Mouse (Mus musculus) inflammation-experienced regulatory T-cells, adult 16 weeks (primary cell): ENCODE measurements around the gene Tmem9. TPM values are rescaled to one million over a fixed set of nuclear protein-coding genes. Genes with fewer than 3 reads are reported as not detected.

ENCODE experiments used
- polyA plus RNA-seq: library from polyadenylated mRNA; unstranded; fragments of 100-300 nt; shearing (Covaris generic); gene quantifications from one replicate; pipeline ENCODE4 v1.2.1, GENCODE M21; 2017

The Tmem9 gene
- polyA plus RNA-seq: 41.1 TPM

DNA sequence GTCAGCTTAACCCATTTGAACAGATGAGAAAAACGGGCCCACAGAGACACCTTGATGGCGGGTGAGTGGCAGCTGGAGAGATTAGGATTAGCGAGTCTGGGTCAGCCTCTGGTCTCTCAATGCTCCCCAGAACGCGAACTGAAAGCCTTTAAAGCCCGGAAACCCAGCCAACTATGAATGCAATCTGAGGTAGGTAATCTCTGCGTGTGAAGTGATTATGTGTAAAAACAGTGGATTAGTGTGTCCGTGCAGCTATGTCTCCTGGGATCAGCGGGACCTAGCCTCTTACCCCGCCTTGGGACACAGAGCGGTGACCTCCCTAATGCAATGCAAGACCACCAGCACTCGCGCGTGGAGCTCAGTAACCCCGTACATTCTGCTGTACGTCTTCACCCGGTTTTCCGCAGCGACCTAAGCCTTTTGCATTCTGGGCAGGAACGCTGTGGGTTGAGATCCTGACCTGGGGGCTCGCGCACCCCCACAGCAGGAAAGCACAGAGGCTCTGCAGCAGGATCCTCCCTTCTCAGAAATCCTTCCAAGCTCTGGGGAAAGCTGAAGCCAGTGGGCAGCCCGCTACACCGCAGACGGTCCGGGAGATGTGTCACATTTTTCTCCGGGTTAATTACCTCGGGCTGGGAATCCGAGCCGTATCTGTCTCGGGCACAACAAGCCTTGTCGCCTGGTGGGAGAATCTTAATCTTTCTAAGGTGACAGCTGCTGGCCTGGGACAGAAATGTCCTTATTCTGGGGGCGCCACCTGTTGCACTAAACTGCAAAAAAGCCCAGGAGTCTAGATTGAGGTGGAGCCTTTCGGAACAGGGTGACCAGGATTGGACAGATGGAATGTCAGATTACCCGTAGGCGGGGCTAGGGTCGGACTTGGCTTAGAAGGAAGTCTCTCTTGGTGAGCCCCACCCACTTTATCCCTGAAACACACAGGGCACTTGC, at the start of gene Tmem9:
TSS of gene Tmem9 (plus strand) at position 940 of the 948 bp plus-strand sequence.

DNA sequence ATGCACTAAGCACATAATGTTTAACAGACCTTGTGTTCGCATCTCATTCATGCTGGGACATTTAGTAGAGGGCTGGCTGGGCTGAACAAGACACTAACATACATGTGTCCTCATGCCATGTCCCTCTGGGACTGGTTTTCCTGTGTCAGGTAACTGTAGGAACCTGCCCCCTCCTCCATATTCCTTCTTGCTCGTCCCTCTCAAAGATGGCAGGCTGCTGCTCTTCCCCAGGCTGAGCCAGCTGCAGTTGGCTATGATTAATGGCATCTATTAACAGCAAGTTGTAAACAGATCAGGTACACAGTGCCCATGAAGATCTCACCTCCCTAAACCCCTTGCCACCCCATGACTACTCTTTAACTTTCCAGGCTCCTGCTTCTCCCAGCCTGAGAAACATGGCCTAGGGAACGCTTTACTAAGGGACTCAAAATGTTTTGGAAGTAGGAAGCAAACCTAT, 1.6 kb upstream of the Tmem9 start, which contains the start of gene Igfn1:
TSS of gene Igfn1 (minus strand) at position 51 of the 457 bp plus-strand sequence.

DNA sequence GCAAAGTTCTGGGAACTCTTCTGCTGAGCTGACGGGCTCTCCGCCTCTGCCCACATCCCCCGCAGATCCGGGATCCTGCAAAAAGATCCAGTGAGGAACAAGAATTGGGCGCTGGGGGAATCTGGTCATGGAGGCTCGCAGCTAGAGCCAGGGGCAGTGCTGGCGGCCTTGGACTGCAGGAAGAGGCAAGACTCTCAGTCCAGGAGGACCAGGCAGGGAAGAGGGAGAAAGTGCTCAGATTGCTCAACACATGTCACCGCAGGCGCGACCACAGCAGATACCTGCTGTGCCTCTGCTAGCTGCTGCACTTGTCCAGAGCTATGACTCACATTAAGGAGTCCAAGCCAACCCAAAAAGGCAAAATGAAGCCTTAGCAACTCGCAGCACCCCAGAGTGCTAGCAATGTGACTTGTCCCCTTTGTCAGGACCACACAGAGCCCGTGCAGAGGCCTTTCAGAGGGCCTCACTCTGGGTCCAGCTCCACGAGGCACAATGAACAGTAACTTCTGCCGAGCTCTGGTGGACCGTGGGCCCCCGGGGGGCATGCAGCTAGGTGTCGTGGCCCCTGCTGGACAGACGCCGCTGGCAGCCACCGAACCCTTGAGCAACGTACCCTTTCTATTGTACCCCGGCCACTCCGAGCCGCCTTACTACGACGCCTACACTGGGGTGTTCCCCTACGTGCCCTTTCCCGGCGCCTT, 42.5 kb downstream of the Tmem9 start, which contains the start of gene Ascl5:
TSS of gene Ascl5 (plus strand) at position 493 of the 701 bp plus-strand sequence.

DNA sequence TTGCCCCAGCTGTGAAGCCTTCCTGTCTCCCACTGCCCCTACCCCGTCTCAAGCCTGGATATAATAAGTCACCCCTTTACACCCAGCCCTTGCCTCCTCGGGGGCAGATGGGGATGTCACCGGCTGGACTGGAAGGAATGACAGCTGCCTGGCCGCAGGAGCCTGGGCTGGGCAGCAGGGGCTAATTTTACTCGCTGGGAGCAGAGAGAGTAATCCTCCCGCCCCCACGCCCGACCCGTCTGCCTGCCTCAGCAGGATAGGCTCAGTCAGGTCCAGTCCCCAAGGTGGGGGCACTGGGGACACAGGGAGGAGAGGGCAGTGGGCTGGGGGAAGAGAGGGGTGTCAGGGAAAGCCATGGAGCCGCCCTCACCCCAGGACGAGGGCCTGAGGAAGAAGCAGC, 44.6 kb downstream of the Tmem9 start, which contains the start of gene Cacna1s:
TSS of gene Cacna1s (plus strand) at position 204 of the 400 bp plus-strand sequence.

Other genes with a start within 250 kb of the Tmem9 start
- gene Phlda3, start 242.0 kb upstream of the Tmem9 start, polyA plus RNA-seq: 1.6 TPM
- not detected for gene Tnni1, start 228.7 kb upstream of the Tmem9 start, polyA plus RNA-seq
- gene Lad1, start 189.6 kb upstream of the Tmem9 start, polyA plus RNA-seq: 11.0 TPM
- 0.18 TPM for gene Tnnt2, start 171.8 kb upstream of the Tmem9 start, polyA plus RNA-seq
- gene Pkp1, start 88.9 kb upstream of the Tmem9 start, polyA plus RNA-seq: not detected
- not detected for gene Igfn1, start 1.8 kb upstream of the Tmem9 start, polyA plus RNA-seq
- gene Ascl5, start 42.7 kb downstream of the Tmem9 start, polyA plus RNA-seq: not detected
- gene Cacna1s, start 44.6 kb downstream of the Tmem9 start, polyA plus RNA-seq: 6.3 TPM
- gene Kif21b, start 123.2 kb downstream of the Tmem9 start, polyA plus RNA-seq: 38.0 TPM
- not detected for gene Mroh3, start 204.7 kb downstream of the Tmem9 start, polyA plus RNA-seq
- not detected for gene Inava, start 226.1 kb downstream of the Tmem9 start, polyA plus RNA-seq